Mouse (Mus musculus): ENCODE results near the gene Kctd3.

- TF ChIP-seq CTCF (IDR thresholded peaks at IDR 0.05; ENCODE audit: insufficient read depth, low read length) (no peak), POLR2A (IDR thresholded peaks at IDR 0.05; ENCODE audit: borderline replicate concordance, extremely low read depth, low read depth, low read length) (no peak)
Observed at GRCm38 (mm10) chr1:189004774-189005173, 2.9 kb downstream of the Kctd3 start.
